Mouse (Mus musculus) embryonic fibroblast, embryonic 13.5 days (primary cell): ENCODE measurements around the gene Ccl5. TPM values are rescaled to one million over a fixed set of nuclear protein-coding genes. Genes with fewer than 3 reads are reported as not detected.

Experiments
- H3K27ac ChIP-seq: 2 replicates; pipeline ENCODE4 v1.5.1; 2012; ENCODE audit warnings: low read length, control low read depth, inconsistent platforms; ENCODE audit not compliant: insufficient read depth
- H3K4me1 ChIP-seq: 2 replicates; pipeline ENCODE4 v1.6.1; 2011; ENCODE audit warnings: low read length; ENCODE audit not compliant: control insufficient read depth, insufficient read depth
- H3K4me3 ChIP-seq: 2 replicates; pipeline ENCODE4 v1.5.1; 2011; ENCODE audit warnings: mild to moderate bottlenecking, control low read depth, low read length; ENCODE audit not compliant: insufficient read depth
- CTCF ChIP-seq: IDR thresholded peaks from 2 replicates; pipeline ENCODE4 v1.5.1; 2011; ENCODE audit warnings: mild to moderate bottlenecking, control low read depth, low read length, moderate library complexity, borderline replicate concordance; ENCODE audit not compliant: insufficient read depth
- POLR2A ChIP-seq: IDR thresholded peaks from 2 replicates; pipeline ENCODE4 v1.6.1; 2011; ENCODE audit warnings: low read depth, mild to moderate bottlenecking, control low read depth, low read length, moderate library complexity
- polyA plus RNA-seq: library from polyadenylated mRNA; stranded (reverse); fragments of >200 nt; gene quantifications from 2 replicates; pipeline ENCODE4 v1.2.4, GENCODE M21; 2011; ENCODE audit warnings: low read depth; ENCODE audit not compliant: missing spikeins, insufficient read length

The Ccl5 gene
- polyA plus RNA-seq, 1 experiment: 4.1 TPM

DNA sequence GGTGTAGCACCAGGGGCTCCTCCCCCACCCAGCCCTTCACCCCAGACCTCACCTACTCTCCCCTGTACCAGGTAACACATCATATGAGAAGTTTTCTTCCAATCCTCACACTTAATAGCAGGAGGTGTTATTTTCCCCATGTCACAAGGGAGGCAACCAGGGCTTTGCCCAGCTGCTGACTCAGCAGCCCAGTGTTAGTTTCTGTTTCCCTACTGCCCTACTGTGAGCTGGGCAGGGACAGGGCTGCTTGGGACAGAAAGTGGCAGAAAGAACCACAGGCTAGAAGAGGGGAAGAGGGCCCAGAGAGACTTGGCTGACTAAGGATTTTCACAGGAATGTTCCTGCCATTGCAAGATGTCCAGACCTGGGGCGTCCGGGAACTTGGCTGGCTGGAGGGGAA lies 10.6 kb upstream of the Ccl5 start:
- no peak overlapping the region for H3K27ac ChIP-seq
- H3K4me3 ChIP-seq: no peak overlapping the region
- H3K4me1 ChIP-seq: peaks cover 11% of the 10 kb centered on the region
- TF ChIP-seq CTCF: no peak
- no peak for TF ChIP-seq POLR2A

GRCm38 (mm10) chr11:83538705-83539314 lies 8.5 kb upstream of the Ccl5 start:
- no peak overlapping the region for H3K4me3 ChIP-seq
- TF ChIP-seq POLR2A (no peak), CTCF (no peak)
- H3K4me1 ChIP-seq: peaks cover 13% of the 10 kb centered on the region
- H3K27ac ChIP-seq: peak overlapping the region; percentile 16; the same call in 1 of the 2 replicates

- Histone ChIP-seq H3K4me3 (no peak overlapping the region), H3K27ac (no peak overlapping the region), H3K4me1 (peaks cover 13% of the 10 kb centered on the region)
- TF ChIP-seq POLR2A (no peak), CTCF (no peak)
Observed at GRCm38 (mm10) chr11:83536831-83537230, 6.5 kb upstream of the Ccl5 start.

GRCm38 (mm10) chr11:83534609-83535423 lies 4.5 kb upstream of the Ccl5 start:
- no peak overlapping the region for H3K4me3 ChIP-seq
- H3K27ac ChIP-seq: peak overlapping the region; percentile 15
- TF ChIP-seq CTCF: no peak
- no peak for TF ChIP-seq POLR2A
- H3K4me1 ChIP-seq: peaks cover 13% of the 10 kb centered on the region

DNA sequence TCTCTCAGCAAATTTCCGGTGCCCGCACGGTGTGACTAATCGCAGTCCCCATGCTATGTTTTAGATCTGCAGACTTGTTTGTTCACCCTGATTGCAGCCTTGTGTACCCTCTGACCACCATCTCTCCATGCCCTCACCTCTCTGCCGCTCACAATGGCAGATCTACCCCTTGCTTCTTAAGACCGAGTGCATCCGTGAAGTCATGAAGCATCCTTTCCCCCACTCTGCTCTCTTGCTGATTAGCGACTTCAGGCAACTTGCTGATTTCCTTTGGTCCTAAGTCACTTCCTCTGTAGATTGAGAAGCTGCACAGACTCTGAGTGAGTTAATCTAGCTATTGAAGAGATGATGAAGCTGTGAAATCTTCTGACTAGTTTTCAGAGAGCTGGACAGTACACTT lies 3.8 kb upstream of the Ccl5 start:
- Histone ChIP-seq H3K27ac (no peak overlapping the region), H3K4me1 (peaks cover 13% of the 10 kb centered on the region), H3K4me3 (no peak overlapping the region)
- TF ChIP-seq POLR2A (no peak), CTCF (no peak)

- Histone ChIP-seq H3K27ac (no peak overlapping the region), H3K4me3 (no peak overlapping the region), H3K4me1 (peaks cover 7% of the 10 kb centered on the region; the same call in 1 of the 2 replicates)
- TF ChIP-seq POLR2A: no peak
- no peak for TF ChIP-seq CTCF
Observed at GRCm38 (mm10) chr11:83533192-83533591, 2.9 kb upstream of the Ccl5 start.

DNA sequence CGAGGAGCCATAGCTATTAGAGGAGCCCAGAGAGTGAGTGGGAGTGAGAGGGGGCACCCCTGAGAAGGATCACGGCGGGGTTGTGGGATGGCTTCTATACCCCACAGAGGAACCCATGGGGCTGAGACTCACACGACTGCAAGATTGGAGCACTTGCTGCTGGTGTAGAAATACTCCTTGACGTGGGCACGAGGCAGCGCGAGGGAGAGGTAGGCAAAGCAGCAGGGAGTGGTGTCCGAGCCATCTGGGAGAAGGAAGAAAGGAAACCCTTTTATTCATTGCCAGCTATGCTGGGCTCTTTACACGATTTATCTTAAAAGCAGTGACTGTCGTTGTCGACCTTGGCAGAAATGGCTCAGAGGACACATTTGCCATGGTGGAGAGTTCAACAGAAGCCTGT lies 1.3 kb downstream of the Ccl5 start:
- Histone ChIP-seq H3K27ac (no peak overlapping the region), H3K4me1 (peaks cover under 1% of the 10 kb centered on the region; the same call in 1 of the 2 replicates), H3K4me3 (no peak overlapping the region)
- TF ChIP-seq CTCF: no peak
- TF ChIP-seq POLR2A: no peak

DNA sequence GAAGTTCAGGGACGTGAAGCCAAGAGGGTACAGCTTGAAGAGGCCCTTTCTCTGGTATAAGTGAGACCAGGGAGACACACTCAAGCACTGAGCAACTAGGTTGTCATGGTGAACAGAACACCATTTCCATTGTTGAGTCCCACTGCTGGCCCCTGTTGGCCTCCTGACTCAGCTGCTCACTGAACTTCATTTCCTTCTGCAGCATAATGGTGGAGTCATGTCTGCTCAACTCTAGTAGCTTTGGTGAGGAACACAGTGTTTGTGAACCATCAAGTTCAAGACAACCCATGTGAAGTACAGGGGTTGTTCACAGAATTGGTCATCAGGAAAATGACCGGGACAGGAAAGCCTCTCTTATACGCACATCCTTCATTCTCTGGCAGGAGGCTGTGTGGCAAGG lies 8.2 kb downstream of the Ccl5 start, which contains the start of gene Heatr9:
TSS of gene Heatr9 (minus strand) at position 101 of the 400 bp plus-strand sequence.
- Histone ChIP-seq H3K27ac (no peak within 1 kb of the TSS), H3K4me1 (no peaks in the 10 kb centered on the region), H3K4me3 (no peak within 1 kb of the TSS)
- TF ChIP-seq CTCF (no peak), POLR2A (no peak)

DNA sequence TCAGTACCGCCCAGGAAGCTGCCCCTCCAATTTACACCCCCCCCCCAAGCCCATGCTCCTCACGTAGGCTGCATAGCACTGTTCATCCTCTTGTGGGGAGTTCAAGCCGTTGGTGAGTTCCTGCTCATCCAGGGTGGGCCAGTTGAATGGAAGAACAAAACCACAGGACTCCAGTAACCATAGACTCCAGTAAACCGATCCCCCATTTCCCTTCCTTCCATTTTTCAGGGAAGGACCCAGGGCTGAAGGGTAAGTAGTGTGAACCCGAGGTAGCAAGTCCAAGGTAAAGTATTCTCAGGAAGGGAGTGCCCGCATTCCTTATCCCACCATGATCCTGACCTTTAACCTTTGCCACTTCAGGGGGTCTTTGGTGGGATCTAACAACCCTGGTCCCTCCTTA lies 11.9 kb downstream of the Ccl5 start:
- H3K4me1 ChIP-seq: no peaks in the 10 kb centered on the region
- no peak overlapping the region for H3K27ac ChIP-seq
- TF ChIP-seq CTCF (no peak), POLR2A (no peak)
- H3K4me3 ChIP-seq: no peak overlapping the region

DNA sequence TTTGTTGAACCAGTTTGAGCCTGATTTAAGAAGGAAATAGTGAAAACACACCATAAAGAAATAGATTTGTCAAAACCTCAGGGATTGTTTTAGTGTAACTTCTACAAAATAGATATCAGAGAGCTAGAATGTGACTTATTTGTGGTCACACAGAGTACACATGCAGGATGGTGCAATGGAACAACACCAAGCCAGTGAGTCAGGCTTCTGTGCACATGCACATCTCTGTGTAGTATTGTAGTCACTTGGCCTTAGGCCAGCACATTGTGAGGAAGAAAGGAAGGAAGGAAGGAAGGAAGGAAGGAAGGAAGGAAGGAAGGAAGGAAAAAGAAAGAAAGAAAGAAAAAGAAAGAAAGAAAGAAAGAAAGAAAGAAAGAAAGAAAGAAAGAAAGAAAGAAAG lies 13.2 kb downstream of the Ccl5 start:
- no peaks in the 10 kb centered on the region for H3K4me1 ChIP-seq
- no peak overlapping the region for H3K27ac ChIP-seq
- TF ChIP-seq POLR2A (no peak), CTCF (no peak)
- H3K4me3 ChIP-seq: no peak overlapping the region

- H3K27ac ChIP-seq: no peak overlapping the region
- no peaks in the 10 kb centered on the region for H3K4me1 ChIP-seq
- no peak overlapping the region for H3K4me3 ChIP-seq
- no peak for TF ChIP-seq POLR2A
- TF ChIP-seq CTCF: no peak
Observed at GRCm38 (mm10) chr11:83509521-83509920, 20.8 kb downstream of the Ccl5 start.
